Mouse (Mus musculus) embryonic fibroblast, embryonic 13.5 days (primary cell): ENCODE results near the gene E2f4.

Experiments used
- CTCF ChIP-seq: IDR thresholded peaks from 2 replicates; pipeline ENCODE4 v1.5.1; 2011; ENCODE audit warnings: mild to moderate bottlenecking, control low read depth, low read length, moderate library complexity, borderline replicate concordance; ENCODE audit not compliant: insufficient read depth
- POLR2A ChIP-seq: IDR thresholded peaks from 2 replicates; pipeline ENCODE4 v1.6.1; 2011; ENCODE audit warnings: low read depth, mild to moderate bottlenecking, control low read depth, low read length, moderate library complexity

DNA sequence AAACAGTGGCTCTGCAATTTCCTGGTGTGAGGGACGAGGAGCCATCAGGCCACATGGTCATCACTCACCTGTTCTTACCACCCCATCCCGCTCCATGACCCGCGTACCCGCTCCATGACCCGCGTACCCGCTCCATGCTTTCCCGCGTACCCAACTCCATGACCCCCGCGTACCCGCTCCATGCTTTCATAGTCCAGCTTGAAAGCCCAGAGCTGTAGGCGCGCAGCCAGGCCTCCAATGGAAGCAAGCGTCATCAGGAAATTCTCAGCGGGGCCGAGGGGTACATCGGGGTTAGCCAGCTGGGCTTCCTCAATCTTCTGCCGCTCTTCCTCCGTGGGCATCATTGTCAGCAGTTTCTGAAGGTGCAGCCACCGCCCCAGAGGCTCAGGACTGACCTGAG is 34.0 kb downstream of the E2f4 start:
- no peak for TF ChIP-seq CTCF
- no peak for TF ChIP-seq POLR2A
